Mouse (Mus musculus) C2C12 (cell line): Measurements from ENCODE around the gene Stag1.

Experiments
- CEBPB ChIP-seq: IDR thresholded peaks from one replicate; pipeline ENCODE4 v1.6.1; 2011; ENCODE audit warnings: low read depth, mild to moderate bottlenecking, control low read depth, moderate library complexity
- CTCF ChIP-seq: IDR thresholded peaks from one replicate; pipeline ENCODE4 v1.5.1; 2011; ENCODE audit not compliant: control insufficient read depth, insufficient read depth, insufficient read length
- FOSL1 ChIP-seq: IDR thresholded peaks from one replicate; pipeline ENCODE4 v1.8.0; 2011; ENCODE audit warnings: mild to moderate bottlenecking, low read length; ENCODE audit not compliant: poor library complexity, insufficient read depth, severe bottlenecking
- MAX ChIP-seq: IDR thresholded peaks from one replicate; pipeline ENCODE4 v1.6.1; 2011; ENCODE audit warnings: mild to moderate bottlenecking, control low read depth
- USF1 ChIP-seq: IDR thresholded peaks from one replicate; pipeline ENCODE4 v1.6.1; 2011; ENCODE audit warnings: low read depth, mild to moderate bottlenecking, control low read depth, moderate library complexity

GRCm38 (mm10) chr9:100984381-100985310, 387.0 kb downstream of the Stag1 start:
- TF ChIP-seq USF1 (no peak), CTCF (no peak), FOSL1 (no peak), CEBPB (no peak), MAX (no peak)
